Mouse (Mus musculus) liver, adult 2 months (tissue): ENCODE measurements around the gene Plpp2.

Experiments
- CTCF ChIP-seq: fragments of 200-500 bp; IDR thresholded peaks from 2 replicates; pipeline ENCODE4 v1.5.1; 2011; ENCODE audit warnings: low read depth, low read length, control low read depth
- POLR2A ChIP-seq: fragments of 200-500 bp; IDR thresholded peaks from 2 replicates; pipeline ENCODE4 v1.6.1; 2011; ENCODE audit warnings: low read length, control low read depth; ENCODE audit not compliant: insufficient read depth; ENCODE audit errors: extremely low read depth

- TF ChIP-seq CTCF (no peak), POLR2A (no peak)
Observed at GRCm38 (mm10) chr10:79496701-79497288, 36.8 kb downstream of the Plpp2 start.
